Mouse (Mus musculus): ENCODE measurements around the gene Dusp7. TPM values are rescaled to one million over a fixed set of nuclear protein-coding genes. Genes with fewer than 3 reads are reported as not detected.

Dusp7 gene
- total RNA-seq, 2 experiments from 2014 or later, result 95.1 to 102 TPM

GRCm38 (mm10) chr9:106372431-106373412 is 4.3 kb downstream of the Dusp7 start:
- intact Hi-C loops (cut with DNase I), result loop anchor here (5.0 kb wide), 1 partner anchor 65 kb away; no protein-coding TSS in a partner anchor
- DNase-seq (ENCODE audit: low spot score in 2 of 2), result no peak

GRCm38 (mm10) chr9:106373973-106374372 is 5.5 kb downstream of the Dusp7 start:
- intact Hi-C loops (cut with DNase I), result loop anchor here (5.0 kb wide), 1 partner anchor 67 kb away; no protein-coding TSS in a partner anchor
- no peak for DNase-seq (ENCODE audit: low spot score in 2 of 2)

GRCm38 (mm10) chr9:106377247-106377646 is 8.8 kb downstream of the Dusp7 start:
- intact Hi-C loops (cut with DNase I), result no loop called here
- no peak for DNase-seq (ENCODE audit: low spot score in 2 of 2)

- DNase-seq (ENCODE audit: low spot score in 2 of 2), result no peak
- intact Hi-C loops (cut with DNase I), result no loop called here
These were observed 9.6 kb downstream of the Dusp7 start for GRCm38 (mm10) chr9:106378045-106378444.

GRCm38 (mm10) chr9:106378753-106379152 is 10.3 kb downstream of the Dusp7 start:
- intact Hi-C loops (cut with DNase I), result no loop called here
- DNase-seq (ENCODE audit: low spot score in 2 of 2), result no peak

GRCm38 (mm10) chr9:106386181-106386864 is 17.9 kb downstream of the Dusp7 start:
- intact Hi-C loops (cut with DNase I), result no loop called here
- DNase-seq (ENCODE audit: low spot score in 2 of 2), result no peak

GRCm38 (mm10) chr9:106392828-106393527 is 24.5 kb downstream of the Dusp7 start:
- intact Hi-C loops (cut with DNase I), result no loop called here
- no peak for DNase-seq (ENCODE audit: low spot score in 2 of 2)

GRCm38 (mm10) chr9:106393548-106393947 is 25.1 kb downstream of the Dusp7 start:
- DNase-seq (ENCODE audit: low spot score in 2 of 2), result no peak
- intact Hi-C loops (cut with DNase I), result no loop called here

- peak in 1 of 2 experiments; percentile 49 for DNase-seq (ENCODE audit: low spot score in 2 of 2)
- intact Hi-C loops (cut with DNase I), result no loop called here
These were observed 26.5 kb downstream of the Dusp7 start for GRCm38 (mm10) chr9:106394649-106395602.

GRCm38 (mm10) chr9:106397733-106398132 is 29.3 kb downstream of the Dusp7 start:
- intact Hi-C loops (cut with DNase I), result no loop called here
- no peak for DNase-seq (ENCODE audit: low spot score in 2 of 2)

- DNase-seq (ENCODE audit: low spot score in 2 of 2), result no peak
- intact Hi-C loops (cut with DNase I), result no loop called here
These were observed 30.4 kb downstream of the Dusp7 start for GRCm38 (mm10) chr9:106398667-106399311.

GRCm38 (mm10) chr9:106399808-106400207 is 31.4 kb downstream of the Dusp7 start:
- intact Hi-C loops (cut with DNase I), result no loop called here

GRCm38 (mm10) chr9:106402149-106402548 is 33.7 kb downstream of the Dusp7 start:
- intact Hi-C loops (cut with DNase I), result no loop called here
- no peak for DNase-seq (ENCODE audit: low spot score in 2 of 2)

More at GRCm38 (mm10) chr9:106399808-106400207, 31.4 kb downstream of the Dusp7 start:
- DNase-seq (ENCODE audit: low spot score in 2 of 2), result no peak

- peak in 1 of 2 experiments; percentile 69 for DNase-seq (ENCODE audit: low spot score in 2 of 2)
- intact Hi-C loops (cut with DNase I), result no loop called here
These were observed 34.4 kb downstream of the Dusp7 start for GRCm38 (mm10) chr9:106402607-106403375.

- intact Hi-C loops (cut with DNase I), result no loop called here
- DNase-seq (ENCODE audit: low spot score in 2 of 2), result no peak
These were observed 36.8 kb downstream of the Dusp7 start for GRCm38 (mm10) chr9:106405275-106405674.

- DNase-seq (ENCODE audit: low spot score in 2 of 2), result no peak
- intact Hi-C loops (cut with DNase I), result no loop called here
These were observed 38.1 kb downstream of the Dusp7 start for GRCm38 (mm10) chr9:106406443-106407078.

- DNase-seq (ENCODE audit: low spot score in 2 of 2), result no peak
- intact Hi-C loops (cut with DNase I), result no loop called here
These were observed 40.7 kb downstream of the Dusp7 start for GRCm38 (mm10) chr9:106409096-106409495.

Data from left cerebral cortex, postnatal 14 days (tissue).